ENCODE assay signal across 17 mouse cellular contexts in the genomic region with DNA sequence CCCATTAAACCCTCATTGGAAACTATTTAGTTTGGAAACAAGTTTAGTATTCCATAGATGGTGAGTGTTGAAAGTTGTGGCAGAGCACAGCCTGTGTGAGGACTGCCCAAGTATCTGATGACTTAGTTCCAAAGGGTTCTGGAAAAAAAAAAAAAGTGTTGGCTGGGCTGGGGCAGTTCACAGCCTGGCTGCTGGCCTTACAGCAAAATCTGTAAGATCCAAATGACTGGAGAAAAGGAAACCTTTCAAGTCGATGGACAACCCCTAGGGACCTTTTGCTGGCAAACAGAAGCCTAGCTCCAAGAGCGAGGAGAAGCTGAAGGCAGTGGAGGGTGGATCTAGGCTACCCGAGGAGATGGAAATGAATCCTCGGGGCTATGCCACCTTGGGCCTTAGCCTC.
DNase-seq lines count a peak whose midpoint lies in the region; ATAC-seq and TF ChIP-seq lines count a peak whose summit lies in the region.
"Had no signal": no experiment of that assay in that cellular context is flagged by ENCODE, and none has a peak within 500 bp of the region (broad histone marks: within the 10 kb centered on the region; RNA-seq: fewer than 3 reads in every experiment).

No protein-coding gene starts in this region.

- no peaks in the 10 kb centered on the region for H3K9me3 ChIP-seq in heart, embryonic 10.5 days
- H3K9me3 ChIP-seq: heart, embryonic 13.5 days; hindbrain, embryonic 13.5 days; intestine, embryonic 15.5 days had no signal

- H3K27me3 ChIP-seq in heart, embryonic 10.5 days (ENCODE audit: insufficient read depth, poor library complexity, severe bottlenecking) = no peaks in the 10 kb centered on the region
- H3K27me3 ChIP-seq: heart, embryonic 13.5 days; hindbrain, embryonic 13.5 days; intestine, embryonic 15.5 days had no signal

- no peak overlapping the region for H3K4me3 ChIP-seq in heart, embryonic 10.5 days
- no peak overlapping the region for H3K4me3 ChIP-seq in gastrocnemius, adult 2 months
- H3K4me3 ChIP-seq: heart, embryonic 13.5 days; hindbrain, embryonic 13.5 days; intestine, embryonic 15.5 days had no signal

- TF ChIP-seq CTCF in gastrocnemius, adult 2 months (IDR thresholded peaks at IDR 0.05) = no peak

- H3K27ac ChIP-seq in heart, embryonic 10.5 days = no peak overlapping the region
- H3K27ac ChIP-seq in gastrocnemius, adult 2 months = no peak overlapping the region
- H3K27ac ChIP-seq: heart, embryonic 13.5 days; hindbrain, embryonic 13.5 days; intestine, embryonic 15.5 days; kidney, postnatal 0 days; liver, embryonic 14.5 days; macrophage had no signal

- H3K36me3 ChIP-seq in heart, embryonic 10.5 days = no peaks in the 10 kb centered on the region
- H3K36me3 ChIP-seq: heart, embryonic 13.5 days; hindbrain, embryonic 13.5 days; intestine, embryonic 15.5 days had no signal

- H3K4me1 ChIP-seq in heart, embryonic 10.5 days = no peaks in the 10 kb centered on the region
- H3K4me1 ChIP-seq: heart, embryonic 13.5 days; intestine, embryonic 15.5 days had no signal

- peak; percentile 42 for DNase-seq in heart, adult 8-10 months (ENCODE audit: low spot score)
- no peak for DNase-seq in heart, embryonic 10.5 days (ENCODE audit: low spot score)
- peak; percentile 9 for DNase-seq in adrenal gland, postnatal 25 days
- DNase-seq in gastrocnemius, adult 2 months = peak; percentile 65
- peak; percentile 11 for DNase-seq in heart, postnatal 25 days (ENCODE audit: low spot score)
- DNase-seq in B cell, adult 2 months = no peak
- DNase-seq: cerebellum, postnatal 14 days; forebrain, postnatal 0 days; midbrain, embryonic 14.5 days; right cerebral cortex, postnatal 25 days had no signal

- ATAC-seq in CD4-positive, CD25-positive, alpha-beta regulatory T cell, adult 4 months = no peak
- ATAC-seq: forebrain, postnatal 0 days; intestine, embryonic 15.5 days had no signal

- 84% methylated on average over 4 of the region's 4 CpGs for WGBS in heart, embryonic 10.5 days

- intact Hi-C loops in gastrocnemius, adult 2 months (cut with DNase I) = no loop called here
- intact Hi-C loops in heart, postnatal 25 days (cut with DNase I) = no loop called here

Comparison
In these comparisons a context has a peak if more than half of its experiments do, and no peak if none do; other contexts are left out.
1. DNase-seq: peak in heart, adult 8-10 months (single experiment), adrenal gland, postnatal 25 days (single experiment), gastrocnemius, adult 2 months (single experiment) and heart, postnatal 25 days (single experiment); none in heart, embryonic 10.5 days (single experiment) and B cell, adult 2 months (0 of 2).